Mouse (Mus musculus): ENCODE measurements around the gene Mfsd12.

- no peak for TF ChIP-seq ZNF384 (IDR thresholded peaks at IDR 0.05; ENCODE audit: low read depth, low read length)
- TF ChIP-seq MAFK (IDR thresholded peaks at IDR 0.05; ENCODE audit: insufficient read depth, low read depth, low read length): no peak
- no peak for TF ChIP-seq CHD2 (IDR thresholded peaks at IDR 0.05; ENCODE audit: low read depth, low read length)
Observed at GRCm38 (mm10) chr10:81395865-81396264, 38.6 kb downstream of the Mfsd12 start.

Measured in ES-E14 (cell line).